Mouse (Mus musculus): ENCODE results near the gene Dzip1l.
"Not testable (repeated sequence)": the region's sequence is repeated elsewhere in the genome, so short reads cannot be mapped to it uniquely, and the experiment has no call there.

The Dzip1l gene

GRCm38 (mm10) chr9:99629281-99630011 lies at the start of gene Dzip1l:
Dzip1l (plus strand) TSS chr9:99629496.
- peak; percentile 9 for DNase-seq

GRCm38 (mm10) chr9:99580655-99581054 lies 48.6 kb upstream of the Dzip1l start:
- peak; percentile 42 for DNase-seq

DNA sequence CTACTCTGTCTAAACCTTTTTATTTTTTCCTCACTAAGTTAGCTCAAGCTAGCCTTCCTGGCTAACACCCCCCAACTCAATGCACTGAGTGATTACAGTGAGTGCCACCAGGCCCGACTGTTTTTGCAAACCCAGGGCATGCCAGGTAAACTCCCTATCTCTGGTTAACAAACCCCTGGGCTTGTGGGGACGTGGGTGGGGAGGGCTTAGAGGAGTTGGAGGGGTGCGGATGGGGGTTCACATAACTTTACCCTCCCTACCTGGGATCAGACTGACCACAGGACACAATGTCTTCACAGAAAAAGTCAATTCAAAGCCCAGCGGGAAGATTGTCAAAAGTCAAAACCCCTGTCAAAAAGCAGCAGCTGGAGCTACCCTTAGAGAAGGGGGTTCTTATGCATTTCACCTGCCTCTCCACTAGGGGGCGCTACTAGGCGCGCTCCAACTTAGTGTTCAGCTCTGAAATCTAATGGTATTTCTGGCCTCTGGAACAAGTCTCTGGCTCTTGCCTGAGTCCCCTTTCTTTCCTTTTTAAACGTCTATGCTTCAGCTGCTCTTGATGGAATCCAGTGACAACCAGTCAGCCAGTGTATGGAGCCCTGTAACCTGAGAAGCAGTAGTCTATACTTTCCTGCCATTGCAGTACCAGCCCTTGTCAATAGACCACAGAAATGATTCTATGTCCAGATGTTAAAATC lies 41.6 kb upstream of the Dzip1l start:
- DNase-seq, result peak; percentile 75

DNA sequence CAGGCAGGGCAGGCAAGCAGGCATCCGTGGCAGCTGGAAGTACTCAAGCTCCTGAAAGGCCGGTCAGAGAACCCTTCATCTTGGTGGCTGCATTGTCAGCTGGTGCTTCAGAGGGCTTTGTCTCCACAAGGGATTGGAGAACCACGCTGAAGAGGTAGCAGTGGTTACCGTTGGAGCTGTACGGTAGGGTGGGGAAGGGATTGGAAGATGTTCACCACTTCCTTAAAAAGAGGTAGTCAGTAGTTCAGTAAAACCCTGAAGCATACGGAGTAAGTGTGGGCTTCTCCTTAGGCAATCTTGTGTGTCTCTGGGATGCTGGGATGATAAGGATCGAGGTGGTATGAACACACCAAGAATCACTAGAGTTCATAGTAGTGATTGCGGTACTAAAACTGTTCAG lies 38.2 kb upstream of the Dzip1l start:
- no peak for DNase-seq

DNA sequence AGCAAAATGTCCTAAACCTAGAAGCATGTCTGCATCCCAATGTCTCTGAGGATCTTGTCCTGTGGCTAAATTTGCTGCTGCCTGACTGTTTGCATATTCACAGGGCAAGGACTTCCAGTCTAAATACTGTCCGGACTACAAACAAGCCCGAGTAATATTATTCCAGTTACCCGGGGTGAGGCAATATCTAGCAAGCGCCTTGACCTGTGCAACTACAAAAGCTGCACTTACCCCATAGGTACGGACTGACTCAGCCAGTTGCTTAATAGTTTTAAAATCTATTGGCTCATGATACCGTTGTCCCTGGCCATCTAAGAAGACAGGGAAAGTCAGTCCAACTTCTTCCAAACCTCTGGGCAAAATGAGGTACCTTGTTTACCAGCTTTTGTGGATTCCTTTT lies 30.2 kb upstream of the Dzip1l start:
- not testable (repeated sequence) for DNase-seq

DNA sequence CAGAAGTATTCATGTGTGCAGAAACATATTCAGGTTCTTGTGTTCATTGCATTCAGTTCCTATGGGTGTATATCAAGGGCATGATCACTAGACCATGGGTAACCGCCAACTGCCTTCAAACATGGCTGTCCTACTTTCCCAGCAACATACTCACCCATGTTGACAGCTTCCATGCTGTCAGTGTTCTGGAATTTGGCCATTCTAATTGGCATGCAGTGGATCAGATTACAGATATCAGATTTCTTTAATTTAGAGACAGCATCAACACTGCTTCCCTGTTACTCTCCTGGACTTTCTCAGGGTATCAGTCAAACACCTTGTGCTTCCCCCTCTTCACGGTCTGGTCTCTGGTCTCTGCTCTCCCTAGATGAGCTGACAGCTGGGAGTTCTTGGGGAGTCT lies 25.7 kb upstream of the Dzip1l start:
- no peak for DNase-seq

DNA sequence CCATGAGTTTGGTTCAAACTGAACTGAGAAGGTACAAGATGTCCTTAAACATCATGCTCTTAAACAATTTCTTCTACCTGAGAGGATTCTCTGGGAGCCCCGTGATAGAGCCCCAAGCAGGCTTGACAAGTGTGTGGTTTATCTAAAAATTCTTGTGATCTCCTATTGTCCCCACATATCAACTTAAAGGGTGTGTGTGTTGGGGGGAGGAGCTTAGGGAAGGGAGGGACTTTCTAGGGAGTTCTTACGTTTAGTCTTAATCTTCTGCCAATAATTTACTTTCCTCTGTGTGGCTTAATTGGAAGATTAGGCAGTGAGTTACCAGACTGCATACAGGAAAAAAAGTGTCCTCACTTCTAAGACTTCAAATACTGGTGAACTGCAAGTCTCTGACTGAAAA lies 17.1 kb upstream of the Dzip1l start, which contains the start of gene A4gnt:
Gene A4gnt (plus strand): TSS at position 301 of the 400 bp plus-strand sequence.
- DNase-seq, result no peak

GRCm38 (mm10) chr9:99619688-99620087 lies 9.6 kb upstream of the Dzip1l start:
- no peak for DNase-seq

DNA sequence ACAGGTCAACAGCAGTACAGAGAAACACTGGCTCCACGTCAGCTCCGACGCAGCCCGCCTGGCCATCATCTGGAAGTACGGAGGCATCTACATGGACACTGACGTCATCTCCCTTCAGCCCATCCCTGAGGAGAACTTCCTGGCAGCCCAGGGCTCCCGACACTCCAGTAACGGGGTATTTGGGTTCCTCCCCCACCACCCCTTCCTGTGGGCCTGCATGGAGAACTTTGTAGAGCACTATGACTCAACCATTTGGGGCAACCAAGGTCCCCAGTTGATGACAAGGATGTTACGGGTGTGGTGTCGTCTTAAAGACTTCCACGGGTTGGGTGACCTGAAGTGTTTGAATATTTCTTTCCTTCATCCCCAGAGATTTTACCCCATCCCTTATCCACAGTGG lies 9.1 kb upstream of the Dzip1l start:
- no peak for DNase-seq

DNA sequence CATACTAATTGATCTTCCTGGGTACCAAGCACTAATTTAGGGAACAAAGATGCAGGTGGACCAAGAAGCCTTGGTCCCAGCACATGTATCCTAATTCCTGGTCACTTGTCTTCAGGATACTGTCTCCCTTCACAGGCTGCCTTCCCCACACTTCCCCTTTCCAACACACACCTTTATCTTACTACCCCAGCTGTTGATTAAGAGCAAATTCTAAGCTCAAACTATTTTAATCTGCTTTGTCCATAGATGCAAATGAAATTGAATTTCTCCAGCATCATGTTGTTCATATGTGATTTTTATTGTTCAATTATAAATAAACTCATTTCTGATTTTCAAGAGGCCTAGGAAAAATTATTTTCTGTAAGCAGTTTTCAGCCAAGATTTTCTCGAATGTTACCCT lies 7.3 kb upstream of the Dzip1l start:
- DNase-seq, result no peak

DNA sequence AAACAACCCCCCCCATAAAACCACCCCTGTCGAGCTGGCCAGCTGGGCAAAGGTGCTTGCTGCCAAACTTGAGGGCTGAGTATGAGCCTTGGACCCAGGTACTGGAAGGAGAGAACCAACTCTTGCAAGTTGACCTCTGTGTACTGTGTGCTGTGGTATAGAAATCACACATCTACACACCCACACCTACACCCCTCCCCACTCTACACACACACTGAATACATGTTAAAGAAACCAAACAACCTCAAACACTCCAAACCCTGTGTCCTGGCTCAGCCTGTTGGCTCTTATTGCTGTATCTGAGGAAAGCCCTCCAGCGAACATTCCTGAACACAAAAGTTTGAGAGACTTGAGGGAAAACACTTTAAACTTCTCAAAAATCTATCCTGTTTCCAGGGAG lies 6.3 kb upstream of the Dzip1l start:
- DNase-seq, result no peak

DNA sequence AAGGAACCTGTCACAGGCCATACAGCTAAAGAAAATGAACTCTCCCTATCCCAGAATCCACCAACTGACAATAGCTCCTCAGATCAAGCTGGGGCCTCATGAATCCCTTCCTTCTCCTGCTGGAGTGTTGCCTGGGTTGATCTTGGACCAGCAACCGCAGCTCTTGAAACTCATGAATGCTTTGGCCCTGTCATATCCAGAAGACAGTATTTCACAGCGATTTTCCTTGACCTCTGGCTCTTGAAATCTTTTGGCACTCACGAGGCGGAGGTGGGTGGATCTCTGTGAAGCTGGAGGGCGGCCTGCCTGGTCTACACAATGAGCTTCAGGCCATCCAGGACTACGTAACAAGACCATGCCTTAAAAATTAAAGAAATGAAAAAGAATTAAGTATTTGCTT lies 5.2 kb upstream of the Dzip1l start:
- DNase-seq, result no peak

GRCm38 (mm10) chr9:99628581-99628980 lies 715 bp upstream of the Dzip1l start:
- no peak for DNase-seq

- no peak for DNase-seq
These were observed 775 bp downstream of the Dzip1l start for GRCm38 (mm10) chr9:99630071-99630470.

DNA sequence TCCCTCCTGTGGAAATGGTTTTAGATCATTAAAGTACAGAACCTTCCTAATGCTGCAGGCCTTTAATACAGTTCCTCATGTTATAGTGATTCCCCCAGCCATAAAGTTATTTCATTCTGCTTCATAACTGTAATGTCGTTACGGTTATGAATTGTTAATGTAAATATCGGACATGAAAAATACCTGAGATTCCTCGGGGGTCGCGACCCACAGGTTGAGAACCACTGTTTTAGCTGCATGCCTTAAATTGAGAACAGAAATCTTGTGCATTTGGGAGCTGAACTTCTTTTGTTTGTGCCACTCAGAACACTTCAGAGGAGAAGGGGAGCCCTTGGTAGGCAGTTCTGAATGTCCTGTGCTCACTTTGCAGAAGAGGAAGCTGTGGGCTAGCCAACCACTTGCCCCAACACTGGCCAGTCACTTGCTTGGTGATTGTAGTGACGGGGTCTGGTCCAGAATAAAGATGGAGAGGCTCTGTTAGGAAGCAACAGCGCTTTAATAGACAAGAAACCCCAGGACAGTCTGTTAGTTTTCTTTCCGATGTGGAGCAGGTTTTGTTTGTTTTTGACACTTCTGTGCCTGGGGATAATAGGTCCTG lies 1.3 kb downstream of the Dzip1l start:
- DNase-seq, result no peak

- DNase-seq, result no peak
These were observed 2.5 kb downstream of the Dzip1l start for GRCm38 (mm10) chr9:99631781-99632180.

DNA sequence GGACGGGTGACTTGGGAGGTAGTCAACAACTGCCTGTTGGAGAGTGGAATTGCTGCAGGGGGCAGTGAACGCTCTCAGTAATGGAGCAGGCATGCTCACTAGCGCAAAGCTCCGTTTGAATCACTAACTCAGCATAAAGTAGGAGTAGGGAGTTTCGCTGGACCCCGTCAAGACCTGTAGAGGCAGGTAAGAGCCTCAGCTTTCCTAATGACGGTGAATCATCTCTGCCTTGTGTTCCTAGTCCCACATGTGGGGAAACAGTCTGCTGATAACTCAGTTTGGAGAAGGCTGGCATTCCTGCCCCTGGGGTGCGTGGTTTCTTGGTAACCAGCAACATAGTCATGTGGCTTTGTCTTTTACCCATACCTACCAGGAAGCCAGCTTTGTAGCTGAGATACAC lies 3.0 kb downstream of the Dzip1l start:
- DNase-seq, result no peak

- DNase-seq, result no peak
These were observed 7.5 kb downstream of the Dzip1l start for GRCm38 (mm10) chr9:99636776-99637175.

GRCm38 (mm10) chr9:99637227-99637626 lies 7.9 kb downstream of the Dzip1l start:
- DNase-seq, result no peak

DNA sequence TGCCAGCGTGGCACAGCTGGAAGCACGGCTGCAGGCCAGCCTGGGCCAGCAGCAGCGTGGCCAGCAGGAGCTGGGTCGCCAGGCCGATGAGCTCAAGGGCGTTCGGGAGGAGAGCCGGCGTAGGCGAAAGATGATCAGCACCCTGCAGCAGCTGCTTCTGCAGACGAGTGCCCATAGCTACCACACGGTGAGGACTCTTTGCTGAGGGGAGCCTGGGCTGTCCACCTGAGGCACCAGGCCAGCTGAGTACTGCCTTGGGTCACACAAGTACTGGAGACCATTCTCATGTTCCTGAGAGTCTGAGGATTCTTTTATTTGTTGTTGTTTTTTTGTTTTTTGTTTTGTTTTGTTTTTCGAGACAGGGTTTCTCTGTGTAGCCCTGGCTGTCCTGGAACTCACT lies 8.4 kb downstream of the Dzip1l start:
- no peak for DNase-seq

GRCm38 (mm10) chr9:99639957-99640356 lies 10.7 kb downstream of the Dzip1l start:
- no peak for DNase-seq

GRCm38 (mm10) chr9:99645416-99645815 lies 16.1 kb downstream of the Dzip1l start:
- DNase-seq, result no peak

DNA sequence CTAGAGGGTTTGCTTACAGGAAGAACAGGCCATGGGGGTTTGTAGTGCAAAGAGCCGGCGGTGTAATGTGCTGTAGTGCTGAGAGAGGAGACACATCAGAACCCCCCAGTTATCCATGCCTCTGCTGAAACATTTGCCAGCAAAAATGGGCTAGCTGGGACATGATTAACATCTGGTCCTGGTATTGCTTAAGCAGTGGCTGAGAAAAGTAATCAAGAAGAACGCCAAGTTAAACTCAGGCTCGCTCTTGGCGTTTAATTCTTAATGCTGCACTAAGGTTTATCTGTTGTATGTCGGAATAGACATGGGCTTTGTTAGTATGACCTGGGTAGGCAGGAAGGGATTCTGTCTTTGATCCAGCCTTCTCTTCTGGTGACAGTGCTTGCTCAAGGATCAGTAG lies 16.8 kb downstream of the Dzip1l start:
- DNase-seq, result no peak

GRCm38 (mm10) chr9:99660756-99661155 lies 31.5 kb downstream of the Dzip1l start:
- DNase-seq, result no peak
